Comparison of ENCODE assay signal across 14 mouse cellular contexts in the genomic region with DNA sequence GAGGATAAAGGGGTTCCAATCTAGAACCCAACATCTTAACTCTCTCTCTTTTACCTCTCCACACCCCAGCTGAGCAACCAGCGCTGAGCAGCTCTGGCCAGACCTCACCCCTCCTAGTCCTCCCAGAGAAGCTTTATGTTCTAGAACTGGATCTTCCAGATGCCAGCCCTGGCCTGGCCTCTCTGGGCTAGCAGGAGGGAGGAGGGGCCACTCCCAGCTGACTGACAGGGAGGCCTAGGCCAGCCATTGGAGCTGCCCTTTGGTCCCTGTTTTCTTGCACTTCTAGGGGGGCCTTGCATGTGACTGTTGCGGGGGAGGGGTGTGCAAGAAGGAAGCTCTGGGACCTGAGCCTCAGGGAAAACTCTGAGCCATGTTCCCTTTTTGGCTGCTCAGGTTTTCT. TPM values are rescaled to one million over a fixed set of nuclear protein-coding genes. Genes with fewer than 3 reads are reported as not detected.
DNase-seq lines count a peak whose midpoint lies in the region; ATAC-seq lines count a peak whose summit lies in the region.
"Had no signal": no experiment of that assay in that cellular context is flagged by ENCODE, and none has a peak within 500 bp of the region (broad histone marks: within the 10 kb centered on the region; RNA-seq: fewer than 3 reads in every experiment).

No protein-coding gene starts in this region.

- H3K4me3 ChIP-seq in heart, embryonic 11.5 days (ENCODE audit: low read depth, low read length) = peak overlapping the region; percentile 34; the same call in 1 of the 2 replicates
- H3K4me3 ChIP-seq in kidney, embryonic 14.5 days (ENCODE audit: low read length) = no peak overlapping the region
- peak overlapping the region; percentile 47 for H3K4me3 ChIP-seq in liver, embryonic 15.5 days (replicated peaks)
- H3K4me3 ChIP-seq: gastrocnemius, adult 2 months; hindbrain, embryonic 10.5 days; midbrain, embryonic 13.5 days had no signal

- H3K27me3 ChIP-seq in heart, embryonic 11.5 days (ENCODE audit: control insufficient read depth, insufficient read depth, low read length) = peaks cover 57% of the 10 kb centered on the region
- H3K27me3 ChIP-seq in kidney, embryonic 14.5 days (ENCODE audit: control insufficient read depth, insufficient read depth, low read length) = peaks cover 26% of the 10 kb centered on the region
- H3K27me3 ChIP-seq in liver, embryonic 15.5 days = 0 out of 2 replicates have a peak, but pooled peaks cover 11% of the 10 kb centered on the region

- WGBS in heart, embryonic 11.5 days (ENCODE audit: insufficient replicate concordance) = 62% methylated on average over 2 of the region's 2 CpGs
- WGBS in kidney, embryonic 14.5 days = 55% methylated on average over 2 of the region's 2 CpGs
- 65% methylated on average over 2 of the region's 2 CpGs for WGBS in liver, embryonic 15.5 days (ENCODE audit: insufficient replicate concordance)

- intact Hi-C loops in heart, postnatal 25 days (cut with DNase I) = no loop called here

- peaks cover 7% of the 10 kb centered on the region for H3K4me1 ChIP-seq in heart, embryonic 11.5 days (ENCODE audit: control insufficient read depth, insufficient read depth, low read length)
- H3K4me1 ChIP-seq in kidney, embryonic 14.5 days (ENCODE audit: control insufficient read depth, insufficient read depth, low read length) = 0 out of 2 replicates have a peak, but pooled peaks cover 8% of the 10 kb centered on the region
- H3K4me1 ChIP-seq in liver, embryonic 15.5 days (replicated peaks) = peaks cover 94% of the 10 kb centered on the region

- ATAC-seq in heart, embryonic 11.5 days (replicated peaks; ENCODE audit: insufficient number of reproducible peaks, low FRiP score, low TSS enrichment) = no peak
- peak; percentile 22; the same call in 1 of the 2 replicates for ATAC-seq in erythroblast, adult 5-6 weeks (replicated peaks; ENCODE audit: low FRiP score, poor library complexity, severe bottlenecking)
- peak; percentile 26; the same call in 1 of the 2 replicates for ATAC-seq in kidney, embryonic 14.5 days (ENCODE audit: low FRiP score, low TSS enrichment)
- no peak for ATAC-seq in liver, embryonic 15.5 days (ENCODE audit: insufficient read depth)
- ATAC-seq: midbrain, embryonic 13.5 days had no signal

- H3K4me2 ChIP-seq in heart, embryonic 11.5 days = peak overlapping the region; percentile 32
- H3K4me2 ChIP-seq in kidney, embryonic 14.5 days (replicated peaks; ENCODE audit: low read depth, low read length) = no peak overlapping the region
- peak overlapping the region; percentile 89 for H3K4me2 ChIP-seq in liver, embryonic 15.5 days
- H3K4me2 ChIP-seq: midbrain, embryonic 13.5 days had no signal

- H3K27ac ChIP-seq in heart, embryonic 11.5 days (ENCODE audit: low read depth, low read length) = no peak overlapping the region
- H3K27ac ChIP-seq in kidney, embryonic 14.5 days (ENCODE audit: low read depth, low read length) = no peak overlapping the region
- H3K27ac ChIP-seq in liver, embryonic 15.5 days (replicated peaks) = peak overlapping the region; percentile 96
- H3K27ac ChIP-seq: gastrocnemius, adult 2 months; hindbrain, embryonic 10.5 days; midbrain, embryonic 13.5 days had no signal

- peak overlapping the region; percentile 58; the same call in 1 of the 2 replicates for H3K9ac ChIP-seq in heart, embryonic 11.5 days (ENCODE audit: low read depth, low read length)
- no peak overlapping the region for H3K9ac ChIP-seq in kidney, embryonic 14.5 days (ENCODE audit: low read depth, low read length)
- H3K9ac ChIP-seq in liver, embryonic 15.5 days = peak overlapping the region; percentile 23
- H3K9ac ChIP-seq: midbrain, embryonic 13.5 days had no signal

- no peaks in the 10 kb centered on the region for H3K36me3 ChIP-seq in heart, embryonic 11.5 days (ENCODE audit: control insufficient read depth, insufficient read depth, low read length)
- no peaks in the 10 kb centered on the region for H3K36me3 ChIP-seq in kidney, embryonic 14.5 days (ENCODE audit: control insufficient read depth, insufficient read depth, low read length)
- H3K36me3 ChIP-seq in liver, embryonic 15.5 days (replicated peaks) = no peaks in the 10 kb centered on the region
- H3K36me3 ChIP-seq: hindbrain, embryonic 10.5 days; midbrain, embryonic 13.5 days had no signal

- H3K9me3 ChIP-seq in heart, embryonic 11.5 days (replicated peaks; ENCODE audit: control insufficient read depth, low read length) = no peaks in the 10 kb centered on the region
- no peaks in the 10 kb centered on the region for H3K9me3 ChIP-seq in kidney, embryonic 14.5 days (ENCODE audit: control insufficient read depth, low read length)
- no peaks in the 10 kb centered on the region for H3K9me3 ChIP-seq in liver, embryonic 15.5 days (replicated peaks)
- H3K9me3 ChIP-seq: hindbrain, embryonic 10.5 days; midbrain, embryonic 13.5 days had no signal

- no peak for DNase-seq in heart, postnatal 25 days (ENCODE audit: low spot score)
- no peak for DNase-seq in adrenal gland, postnatal 25 days
- DNase-seq in embryo, embryonic 10 days (ENCODE audit: low spot score) = no peak
- DNase-seq in gastrocnemius, postnatal 4 days (ENCODE audit: low spot score in 2 of 2) = no peak
- DNase-seq: cerebellum, adult 18-20 months; gastrocnemius, adult 2 months; layer of hippocampus, adult 9-11 months had no signal

RNA-seq across cellular contexts. Expression of a gene that starts 2.1 kb away (rescaled TPM):
- polyA plus RNA-seq in heart, embryonic 11.5 days (2014; fragmentation: Nextera tagmentation; extraction: Ambion mirVana) = 57.3 and 66.1 TPM in 2 replicates
- 1 to 10 TPM in 1 of 2 experiments, not detected in 1; 1.0 TPM for total RNA-seq in heart, postnatal 25 days (2021)
- total RNA-seq in erythroblast, adult 5-6 weeks (2015; ENCODE audit: low replicate concordance) = 377 and 402 TPM in 2 replicates
- total RNA-seq in erythroblast, adult 5-6 weeks (2017; ENCODE audit: low replicate concordance) = 332 and 366 TPM in 2 replicates
- polyA plus RNA-seq in kidney, embryonic 14.5 days (2014; fragmentation: Nextera tagmentation; extraction: Ambion mirVana) = 87.9 and 90.5 TPM in 2 replicates
- 25.4 and 25.5 TPM in 2 replicates for polyA plus RNA-seq in liver, embryonic 15.5 days (2015; fragmentation: Nextera tagmentation; extraction: Ambion mirVana)
- 0.58 TPM in 1 of 2 replicates, not detected in the other for total RNA-seq in adrenal gland, postnatal 25 days (2021)
- under 1 TPM in 1 of 2 experiments, not detected in 1; 0.70 TPM for total RNA-seq in gastrocnemius, postnatal 4 days (2021)
- total RNA-seq: gastrocnemius, adult 2 months had no signal

RNA-seq across cellular contexts. Expression of a gene that starts 34.4 kb away (rescaled TPM):
- polyA plus RNA-seq in heart, embryonic 11.5 days (2014; fragmentation: Nextera tagmentation; extraction: Ambion mirVana) = 10.1 and 14.1 TPM in 2 replicates
- 1 to 10 TPM; 3.7 to 4.0 TPM for total RNA-seq in heart, postnatal 25 days (2021)
- total RNA-seq in erythroblast, adult 5-6 weeks (2015; ENCODE audit: low replicate concordance) = 75.1 and 94.0 TPM in 2 replicates
- total RNA-seq in erythroblast, adult 5-6 weeks (2017; ENCODE audit: low replicate concordance) = 92.9 and 102 TPM in 2 replicates
- polyA plus RNA-seq in kidney, embryonic 14.5 days (2014; fragmentation: Nextera tagmentation; extraction: Ambion mirVana) = 1.7 and 2.0 TPM in 2 replicates
- polyA plus RNA-seq in liver, embryonic 15.5 days (2015; fragmentation: Nextera tagmentation; extraction: Ambion mirVana) = 26.5 and 31.0 TPM in 2 replicates
- total RNA-seq in adrenal gland, postnatal 25 days (2021) = 2.9 and 3.5 TPM in 2 replicates
- 1 to 10 TPM; 2.4 to 3.6 TPM for total RNA-seq in gastrocnemius, postnatal 4 days (2021)

RNA-seq across cellular contexts. Expression of a gene that starts 43.5 kb away (rescaled TPM):
- 0.10 and 0.21 TPM in 2 replicates for polyA plus RNA-seq in heart, embryonic 11.5 days (2014; fragmentation: Nextera tagmentation; extraction: Ambion mirVana)
- total RNA-seq in heart, postnatal 25 days (2021) = not detected
- total RNA-seq in erythroblast, adult 5-6 weeks (2015; ENCODE audit: low replicate concordance) = not detected in 2 replicates
- total RNA-seq in erythroblast, adult 5-6 weeks (2017; ENCODE audit: low replicate concordance) = not detected in 2 replicates
- 0.37 and 0.54 TPM in 2 replicates for polyA plus RNA-seq in kidney, embryonic 14.5 days (2014; fragmentation: Nextera tagmentation; extraction: Ambion mirVana)
- 0.05 TPM in 1 of 2 replicates, not detected in the other for polyA plus RNA-seq in liver, embryonic 15.5 days (2015; fragmentation: Nextera tagmentation; extraction: Ambion mirVana)
- not detected in 2 replicates for total RNA-seq in adrenal gland, postnatal 25 days (2021)
- total RNA-seq in gastrocnemius, postnatal 4 days (2021) = under 1 TPM in 1 of 2 experiments, not detected in 1; 0.07 TPM
- total RNA-seq: adrenal gland, adult 18-20 months; gastrocnemius, adult 2 months had no signal

Comparison
In these comparisons a context has a peak if more than half of its experiments do, and no peak if none do; other contexts are left out.
1. ATAC-seq: peak in erythroblast, adult 5-6 weeks (single experiment) and kidney, embryonic 14.5 days (single experiment); none in heart, embryonic 11.5 days (single experiment) and liver, embryonic 15.5 days (single experiment).
2. RNA of a gene that starts 2.1 kb away (total RNA-seq): 332 to 402 TPM in erythroblast, adult 5-6 weeks; 1.0 TPM in heart, postnatal 25 days, 0.70 TPM in gastrocnemius, postnatal 4 days and 0.58 TPM in adrenal gland, postnatal 25 days; every median in the first group is over 100 times any median in the second.
3. RNA of a gene that starts 34.4 kb away (total RNA-seq): 75.1 to 102 TPM in erythroblast, adult 5-6 weeks; 3.7 to 4.0 TPM in heart, postnatal 25 days, 2.4 to 3.6 TPM in gastrocnemius, postnatal 4 days and 2.9 to 3.5 TPM in adrenal gland, postnatal 25 days; every median in the first group is over 10 times any median in the second.